Mouse (Mus musculus) WW6 (cell line): ENCODE data around the gene Syngr4.
A peak's percentile ranks its signal among the peaks of the same experiment; 100 is the strongest.
"Not testable (repeated sequence)": the region's sequence is repeated elsewhere in the genome, so short reads cannot be mapped to it uniquely, and the experiment has no call there.

Experiments
- DNase-seq: peaks from one replicate; pipeline ENCODE4 v3.0.0-alpha.2; 2013; ENCODE audit warnings: low read depth, low spot score

Gene Syngr4

DNA sequence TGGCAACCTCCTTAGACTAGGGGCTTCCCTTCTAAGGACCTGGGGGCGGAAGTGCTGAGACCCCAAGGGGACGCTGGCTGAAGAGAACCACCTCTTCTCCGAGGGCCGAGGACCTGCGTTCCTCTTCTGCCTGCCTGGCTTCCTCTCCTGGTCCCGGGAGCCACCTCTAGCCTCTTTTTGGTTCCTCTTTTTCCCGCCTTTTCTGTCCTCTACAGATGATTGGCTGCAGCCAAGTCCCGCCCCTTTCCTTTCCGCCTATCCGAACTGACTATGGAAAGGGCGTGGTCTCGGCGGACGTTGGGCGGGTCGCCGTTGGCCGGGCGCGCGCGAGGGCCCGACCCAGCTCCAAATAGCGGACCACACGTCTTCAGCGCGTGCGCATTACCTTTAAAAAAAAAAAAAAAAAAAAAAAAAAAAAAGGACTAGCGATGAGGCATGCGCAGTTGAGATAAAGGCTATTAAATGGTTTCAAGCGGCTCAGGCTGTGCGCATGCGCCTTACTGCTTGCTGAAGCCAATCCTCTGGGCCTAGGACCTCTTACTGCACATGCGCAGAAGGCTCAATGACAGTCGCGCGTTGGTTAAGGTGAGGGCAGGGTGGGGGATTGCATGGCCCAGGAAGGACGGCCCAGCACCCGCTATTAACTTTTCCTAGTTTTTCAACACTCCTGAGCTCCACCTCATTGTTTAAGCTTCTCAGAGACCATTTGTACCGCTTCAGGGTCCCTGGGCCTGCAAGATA lies at the start of gene Syngr4, which contains the start of gene Tmem143:
TSS of gene Syngr4 (minus strand) at position 198 of the 741 bp plus-strand sequence.
TSS of gene Tmem143 (plus strand) at position 425 of the 741 bp plus-strand sequence.
- DNase-seq: peak; percentile 94

DNA sequence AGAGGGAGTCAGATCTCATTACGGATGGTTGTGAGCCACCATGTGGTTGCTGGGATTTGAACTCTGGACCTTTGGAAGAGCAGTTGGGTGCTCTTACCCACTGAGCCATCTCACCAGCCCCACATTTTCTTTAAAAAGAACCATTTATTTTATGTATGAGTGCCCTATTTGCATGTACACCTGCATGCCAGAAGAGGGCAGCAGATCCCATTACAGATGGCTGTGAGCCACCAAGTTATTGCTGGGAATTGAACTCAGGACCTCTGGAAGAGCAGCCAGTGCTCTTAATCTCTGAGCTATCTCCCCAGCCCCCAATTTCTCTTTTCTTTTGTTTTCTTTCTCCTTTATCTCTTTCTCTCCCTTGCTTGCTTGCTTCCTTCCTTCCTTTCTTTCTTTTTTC lies 46.8 kb upstream of the Syngr4 start:
- DNase-seq: not testable (repeated sequence)

DNA sequence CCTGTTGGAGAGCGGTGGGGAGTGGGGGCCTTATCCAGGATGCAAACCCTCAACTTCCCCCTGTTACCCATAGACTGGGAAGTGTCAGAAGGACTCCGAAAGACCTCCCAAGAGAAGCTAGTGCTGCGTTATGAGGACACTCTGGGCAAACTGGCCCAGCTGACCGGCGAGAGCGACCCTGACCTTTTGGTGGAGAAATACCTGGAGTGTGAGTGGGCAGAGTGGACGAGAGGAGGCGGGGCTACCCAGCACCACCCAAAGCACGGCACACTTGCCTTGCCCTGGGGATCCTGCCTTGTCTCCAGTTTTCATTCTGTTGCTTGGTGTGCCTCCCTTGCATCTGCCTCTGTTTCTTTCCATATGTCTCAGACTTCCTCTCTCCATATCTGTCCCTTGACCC lies 45.5 kb upstream of the Syngr4 start:
- no peak for DNase-seq

DNA sequence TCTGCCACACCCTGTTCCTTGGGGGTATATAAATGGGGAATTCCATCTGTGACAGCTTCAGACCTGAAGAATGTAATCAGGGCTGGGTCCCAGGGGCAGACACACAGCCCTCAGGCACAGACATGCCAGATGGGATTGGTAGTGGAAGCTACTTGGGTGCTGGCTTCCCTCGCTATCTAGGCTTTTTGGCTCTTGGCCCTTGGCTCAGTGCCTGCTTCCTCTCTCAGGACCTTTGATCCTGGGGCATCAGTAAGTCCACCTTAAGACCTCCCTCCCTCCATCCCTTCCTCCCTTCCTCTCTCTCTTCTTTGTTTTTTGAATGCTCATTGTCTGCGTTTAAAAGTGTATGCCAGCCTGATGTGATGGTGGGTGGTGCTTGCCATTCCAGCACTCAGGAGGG lies 43.3 kb upstream of the Syngr4 start:
- no peak for DNase-seq

DNA sequence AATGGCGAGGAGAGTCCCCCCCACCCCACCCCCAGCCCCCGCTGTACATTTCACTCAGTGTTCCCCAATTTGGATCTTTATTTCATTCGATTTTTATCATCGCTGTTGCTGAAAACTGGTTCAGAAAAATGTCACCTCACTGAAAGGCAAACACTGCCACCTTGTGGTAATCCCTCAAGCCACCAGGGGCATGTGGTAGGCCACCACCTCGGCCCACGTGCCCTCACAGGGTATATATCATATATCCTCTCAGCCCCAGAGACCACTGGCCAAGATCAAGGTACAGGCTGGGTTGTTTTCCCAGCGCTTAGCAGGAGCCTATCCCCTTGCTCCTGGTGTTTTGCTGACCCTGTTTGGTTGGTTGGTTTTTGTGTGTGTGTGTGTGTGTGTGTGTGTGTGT lies 38.6 kb upstream of the Syngr4 start:
- DNase-seq: no peak

DNA sequence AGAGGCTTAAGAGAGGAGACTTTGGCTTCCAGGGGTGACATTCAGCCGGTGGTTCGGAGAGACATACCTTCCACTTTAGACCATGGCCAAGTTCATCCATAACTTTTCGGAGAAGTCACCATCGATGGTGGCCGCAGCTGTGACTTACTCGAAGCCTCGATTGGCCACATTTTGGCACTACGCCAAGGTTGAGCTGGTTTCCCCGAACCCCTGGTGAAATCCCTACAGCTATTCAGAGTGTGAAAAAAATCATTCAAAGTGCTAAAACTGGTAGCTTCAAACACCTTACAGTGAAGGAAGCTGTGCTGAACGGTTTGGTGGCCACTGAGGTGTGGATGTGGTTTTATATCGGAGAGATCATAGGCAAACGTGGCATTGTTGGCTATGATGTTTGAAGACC lies 37.3 kb upstream of the Syngr4 start:
- not testable (repeated sequence) for DNase-seq

DNA sequence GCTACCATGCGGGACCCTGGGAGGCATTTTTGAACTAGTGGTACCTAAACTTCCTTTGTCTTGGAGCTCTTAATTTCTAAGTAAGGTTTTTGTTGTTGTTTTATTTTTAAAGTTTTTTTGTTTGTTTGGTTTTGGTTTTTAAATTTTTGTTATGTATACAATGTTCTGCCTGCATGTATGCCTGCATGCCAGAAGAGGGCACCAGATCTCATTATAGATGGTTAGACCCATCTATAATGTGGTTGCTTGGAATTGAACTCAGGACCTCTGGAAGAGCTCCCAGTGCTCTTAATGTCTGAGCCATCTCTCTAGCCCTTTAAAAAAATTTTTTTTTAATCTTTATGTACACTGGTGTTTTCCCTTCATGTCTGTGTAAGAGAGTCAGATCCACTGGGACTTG lies 33.2 kb upstream of the Syngr4 start:
- DNase-seq: no peak

DNA sequence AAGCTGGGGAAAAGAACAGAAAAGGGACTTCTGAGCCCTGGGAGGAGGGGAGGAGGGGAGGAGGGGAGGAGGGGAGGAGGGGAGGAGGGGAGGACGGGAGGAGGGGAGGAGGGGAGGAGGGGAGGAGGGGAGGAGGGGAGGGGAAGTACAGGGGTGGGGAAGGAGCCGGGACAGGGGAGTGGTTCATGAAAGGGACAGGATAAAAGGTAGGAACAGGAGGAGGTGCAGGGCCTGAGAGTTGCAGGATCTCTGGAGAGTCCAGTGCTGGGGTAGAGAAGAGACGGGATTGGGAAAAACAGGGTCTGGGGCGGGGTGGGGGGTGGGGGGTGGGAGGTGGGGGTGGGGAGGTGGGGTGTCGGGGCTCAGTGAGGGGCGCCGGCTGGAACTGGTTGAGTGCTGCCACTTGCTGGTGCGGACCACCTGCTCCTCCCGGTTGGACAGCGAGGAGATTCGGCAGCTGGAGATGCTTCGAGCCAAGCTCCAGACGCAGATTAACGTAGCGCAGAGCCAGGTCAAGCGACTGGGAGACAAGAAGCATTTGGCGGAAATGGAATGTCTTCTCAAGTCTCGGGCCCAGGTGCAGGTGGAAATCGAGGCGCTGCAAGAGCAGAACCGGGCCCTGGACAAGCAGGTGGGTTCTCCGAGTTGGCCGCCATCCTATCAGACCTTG lies 32.2 kb upstream of the Syngr4 start:
- no peak for DNase-seq

DNA sequence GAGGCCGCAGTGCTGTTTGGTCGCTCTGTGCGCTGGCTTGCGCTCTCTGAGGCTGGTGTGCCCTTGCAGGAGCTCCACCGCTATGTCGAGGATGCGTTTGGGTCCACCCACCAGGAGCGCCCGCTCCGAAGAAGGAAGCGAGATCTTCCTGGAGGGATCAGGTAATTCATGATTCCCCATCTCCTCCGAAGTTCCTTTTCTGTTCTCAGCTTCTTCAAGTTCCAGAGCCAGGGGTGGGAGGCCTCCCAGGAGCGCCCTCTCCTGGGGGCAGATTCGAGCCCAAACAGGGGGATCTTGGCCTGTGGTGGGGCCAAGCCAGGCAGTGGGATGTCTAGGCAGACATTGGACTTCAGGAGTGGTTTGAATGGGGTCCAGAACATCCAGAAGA lies 27.9 kb upstream of the Syngr4 start:
- DNase-seq: no peak

DNA sequence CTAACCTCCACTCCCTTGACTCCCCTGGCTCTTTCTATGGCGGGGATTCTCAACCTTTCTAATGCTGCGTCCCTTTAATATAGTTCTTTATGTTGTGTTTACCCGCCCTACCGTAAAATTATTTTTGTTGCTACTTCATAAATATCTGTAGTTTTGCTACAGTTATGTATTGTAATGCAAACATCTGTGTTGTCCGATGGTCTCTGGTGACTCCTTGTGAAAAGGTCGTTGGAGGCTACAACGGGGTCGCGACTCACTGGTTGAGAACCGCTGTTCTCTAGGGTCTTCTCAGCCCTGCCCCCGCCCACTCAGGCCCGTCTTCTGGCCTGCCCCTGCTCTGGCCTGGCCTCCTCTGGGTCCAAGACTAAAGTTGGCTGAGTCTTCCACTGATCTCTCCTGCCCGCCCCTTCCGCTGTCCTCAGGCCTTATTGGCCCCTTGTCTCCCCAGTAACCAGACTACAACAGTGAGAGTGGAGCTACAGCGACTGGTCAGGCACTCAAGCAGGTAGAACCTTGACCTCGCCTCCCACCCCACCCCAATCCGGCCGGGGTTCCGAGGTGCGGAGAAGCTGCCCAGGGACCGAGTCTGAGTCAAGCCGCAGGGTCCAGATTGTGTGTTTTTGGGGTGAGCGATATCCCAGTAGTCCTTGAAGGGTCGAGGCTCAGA lies 27.4 kb upstream of the Syngr4 start, which contains the start of gene Ccdc114:
TSS of gene Ccdc114 (plus strand) at position 311 of the 667 bp plus-strand sequence.
- DNase-seq: no peak

DNA sequence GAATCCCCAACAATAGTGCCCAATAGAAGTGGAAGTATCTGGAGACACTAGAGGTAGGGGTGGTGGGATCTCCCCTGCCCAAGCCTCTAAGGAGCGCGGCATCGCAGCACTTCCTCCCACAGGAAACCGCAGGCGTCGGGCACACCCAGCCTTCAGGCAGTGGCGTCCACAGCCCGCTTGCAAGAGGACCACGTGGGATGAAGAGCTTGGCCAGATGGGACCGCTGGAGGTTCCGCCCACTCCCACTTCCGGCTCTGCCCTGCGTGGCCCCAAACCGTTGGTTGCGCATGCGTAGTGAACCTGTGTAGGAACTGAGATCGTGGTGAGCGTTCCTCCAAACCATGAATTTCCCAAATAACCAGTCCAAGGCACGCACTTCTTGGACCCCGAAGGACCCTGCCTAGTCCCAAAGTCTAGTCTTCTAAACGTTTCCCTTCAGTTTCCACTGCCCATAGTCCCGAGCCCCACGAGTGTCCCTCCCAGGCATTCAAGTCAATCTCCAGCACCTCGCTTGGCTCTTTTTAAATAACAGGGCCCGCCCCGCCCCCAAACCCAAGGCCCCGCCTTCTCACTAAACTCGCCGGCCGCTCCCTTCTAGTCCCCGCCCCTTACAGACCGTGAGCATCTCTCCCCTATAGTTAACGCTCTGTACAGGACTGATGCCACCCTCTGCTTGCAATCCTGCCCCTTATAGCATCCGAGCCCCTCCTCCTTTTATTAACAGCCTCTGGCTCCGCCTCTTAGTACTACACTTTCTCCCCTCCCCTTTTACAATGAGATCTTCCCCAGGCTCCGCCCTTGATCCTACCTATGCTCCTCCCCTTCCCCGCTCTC lies 26.6 kb upstream of the Syngr4 start:
- DNase-seq: peak; percentile 85

DNA sequence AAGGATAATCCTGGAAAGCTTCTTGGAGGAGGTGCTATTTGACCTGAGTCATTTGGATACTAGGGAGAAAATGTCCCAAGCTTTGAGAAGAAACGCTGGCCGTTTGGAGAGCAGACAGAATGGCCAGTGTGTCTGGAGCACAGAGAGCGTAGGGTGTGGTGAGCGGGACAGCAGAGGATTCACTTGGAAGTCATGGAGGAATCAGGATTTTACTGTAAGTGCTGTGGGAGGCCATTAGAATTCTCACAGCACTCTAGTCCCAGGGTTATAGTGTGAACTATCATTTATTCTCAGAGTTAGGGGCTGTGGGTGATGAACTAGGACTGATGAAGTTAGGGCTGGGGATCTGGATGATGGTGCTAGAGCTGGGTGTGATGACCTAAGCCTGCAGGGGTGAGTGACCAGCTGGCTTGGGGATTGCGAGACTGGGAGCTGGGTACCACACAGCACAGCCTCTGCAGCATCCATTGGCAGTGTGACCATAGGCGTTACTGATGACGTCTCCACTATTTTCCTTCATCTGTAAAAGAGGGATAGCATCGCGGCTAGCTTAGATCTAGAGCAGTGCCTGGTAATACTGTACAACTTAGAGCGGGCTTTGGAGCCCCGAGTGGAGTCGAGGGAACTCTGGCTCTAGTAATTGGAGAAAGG lies 25.6 kb upstream of the Syngr4 start:
- no peak for DNase-seq

DNA sequence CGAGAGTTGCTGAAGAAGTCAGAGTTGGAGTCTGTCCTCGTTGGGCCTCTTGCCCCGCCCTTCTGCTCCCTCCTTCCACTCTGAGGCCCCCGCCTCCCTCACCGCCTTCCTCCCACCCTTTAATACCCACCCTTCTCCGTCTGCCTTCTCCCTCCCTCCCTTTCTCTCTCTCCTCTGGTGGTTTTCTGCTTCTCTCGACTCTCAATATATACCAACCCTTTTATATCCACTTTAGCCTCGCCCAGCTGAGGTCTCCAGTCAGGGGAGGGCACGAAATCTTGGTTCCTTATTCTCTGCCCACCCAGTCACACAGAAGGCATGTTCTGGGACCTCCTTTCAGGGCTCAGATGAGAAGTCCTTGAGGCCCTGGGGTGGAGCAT lies 24.7 kb upstream of the Syngr4 start, which contains the start of gene Emp3:
TSS of gene Emp3 (minus strand) at position 163 of the 380 bp plus-strand sequence.
- DNase-seq: no peak

DNA sequence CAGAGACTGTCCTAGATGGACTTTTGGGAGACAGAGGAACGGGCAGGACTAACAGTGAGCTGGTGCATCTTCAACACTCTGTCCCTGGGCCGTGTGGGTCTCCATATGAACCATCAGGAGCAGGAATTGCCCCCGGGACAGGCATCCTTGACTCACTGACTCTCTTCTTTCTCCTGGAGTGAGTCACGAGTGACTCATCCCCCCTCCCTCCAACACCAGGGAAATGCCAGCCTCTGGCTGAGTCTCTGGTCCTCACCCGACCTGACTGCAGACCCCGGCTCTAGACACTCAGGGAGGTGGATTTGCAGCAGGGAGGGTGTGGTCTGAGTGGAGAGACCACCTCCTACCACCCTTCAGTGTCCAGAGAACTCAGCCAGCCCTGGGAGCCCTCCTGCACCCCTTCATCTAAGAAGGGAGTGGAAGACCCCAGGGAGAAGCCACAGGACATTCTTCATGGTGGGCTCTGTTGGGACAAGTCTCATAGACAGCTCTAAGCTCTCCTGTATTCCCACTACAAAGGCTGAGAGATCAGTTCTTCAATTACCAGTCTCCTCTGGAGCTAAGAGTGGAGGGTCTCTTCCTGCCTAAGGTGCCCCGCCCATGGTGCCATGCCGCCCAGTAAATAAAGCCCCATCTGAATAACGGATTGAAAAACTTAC lies 24.2 kb upstream of the Syngr4 start:
- DNase-seq: no peak

DNA sequence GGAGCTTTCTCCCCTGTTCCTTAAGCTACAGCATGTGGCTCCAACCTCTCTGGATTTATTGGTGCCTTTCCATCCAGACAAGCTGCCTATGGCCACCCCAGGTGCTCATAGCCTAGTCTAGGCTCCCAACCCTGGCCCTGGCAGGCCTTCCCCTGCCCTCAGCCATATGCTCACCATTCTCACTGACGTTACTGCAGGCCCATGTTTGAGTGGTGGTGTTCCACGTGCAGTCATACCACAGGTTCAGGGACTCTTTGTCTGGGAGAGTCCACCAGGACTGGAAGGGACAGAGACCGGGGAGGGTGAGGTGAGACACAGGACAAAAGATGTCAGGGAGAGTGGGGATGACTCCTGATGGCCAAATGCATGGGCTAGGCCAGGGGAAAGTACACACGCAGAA lies 23.2 kb upstream of the Syngr4 start:
- no peak for DNase-seq

DNA sequence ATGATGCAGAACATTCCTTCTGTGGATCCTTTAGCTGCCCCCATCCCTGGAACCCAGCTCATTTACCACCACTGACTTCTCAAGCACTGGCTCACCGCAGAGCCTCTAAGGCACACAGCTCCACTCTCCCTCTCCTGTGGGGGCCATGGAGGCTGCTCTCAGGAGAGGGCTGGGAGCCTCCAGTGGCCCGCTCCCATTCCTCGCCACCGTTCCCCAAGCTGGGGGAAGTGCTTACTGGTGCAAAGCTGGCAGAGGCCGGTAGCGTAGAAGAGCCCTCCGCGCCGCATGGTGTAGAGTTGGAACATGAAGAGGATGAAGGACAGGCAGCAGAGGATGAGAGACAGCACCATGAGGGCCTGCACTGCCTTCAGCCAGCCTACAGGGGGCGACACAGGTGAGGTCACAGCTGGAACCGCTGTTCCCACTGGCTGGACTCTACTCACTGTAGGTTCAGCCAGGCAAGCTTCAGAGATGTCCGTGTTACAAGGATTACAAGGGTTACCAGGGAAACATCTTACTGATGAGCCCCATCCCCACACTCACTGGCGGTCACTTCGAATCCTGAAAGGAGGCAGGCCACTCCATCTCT lies 22.7 kb upstream of the Syngr4 start:
- no peak for DNase-seq

DNA sequence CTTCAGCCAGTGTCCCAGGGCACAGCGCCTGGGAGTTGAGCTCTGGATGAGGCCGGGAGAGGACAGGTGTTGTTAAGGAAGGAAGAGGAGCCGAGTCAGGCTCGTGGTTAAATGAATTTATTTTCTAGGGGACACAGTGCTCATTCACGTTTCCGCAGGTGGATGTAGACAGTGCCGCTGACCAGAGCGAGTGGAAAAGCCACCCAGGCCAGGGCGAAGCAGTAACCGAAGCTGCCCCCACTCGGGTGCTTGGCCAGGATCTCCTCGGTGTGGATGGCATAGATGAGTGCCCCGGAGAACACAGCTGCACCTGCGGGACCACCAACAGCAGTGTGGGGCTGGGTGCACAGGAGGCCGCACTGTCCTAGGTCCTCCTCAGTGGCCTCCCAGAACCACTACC lies 21.4 kb upstream of the Syngr4 start:
- DNase-seq: no peak

DNA sequence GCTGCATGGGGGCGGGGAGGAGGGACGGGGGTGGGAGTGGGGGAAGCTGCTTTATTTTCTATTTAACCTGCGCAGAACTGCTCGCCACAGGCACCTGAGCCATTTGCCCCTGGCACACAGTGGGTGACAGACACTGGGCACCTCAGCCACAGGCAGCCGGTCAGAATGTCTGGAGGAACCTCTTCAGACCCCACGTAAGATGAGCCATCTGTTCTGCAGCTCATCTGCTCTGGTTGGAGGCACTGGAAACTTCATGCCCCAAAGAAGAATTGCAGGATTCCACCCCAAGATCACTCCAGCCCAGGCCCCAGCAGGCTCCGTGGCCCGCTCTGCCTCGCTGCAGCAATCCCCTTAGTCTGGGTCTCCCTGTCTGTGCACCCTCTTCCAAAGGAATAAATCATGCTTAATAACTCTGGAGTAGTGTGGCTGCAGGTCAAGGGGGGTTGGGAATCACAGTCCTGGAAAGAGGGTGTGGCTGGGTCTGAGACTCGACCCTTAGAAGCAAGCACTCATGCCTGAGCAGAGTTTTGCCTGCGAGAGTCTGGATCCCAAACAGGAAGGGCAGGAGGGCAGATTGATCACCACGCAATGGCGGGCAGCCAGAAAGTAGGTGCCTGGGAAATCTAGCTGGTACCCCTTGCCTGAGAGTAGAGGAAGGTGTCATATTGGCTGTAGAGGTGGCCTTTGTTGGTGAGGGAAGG lies 20.6 kb upstream of the Syngr4 start:
- DNase-seq: no peak
